Mouse (Mus musculus): ENCODE measurements at regions not wholly inside any gene's neighbourhood (a gene's known extent, or its start where the extent isn't known, plus 50 kb on each side); places are given as distances from the start of the nearest gene placed in this dataset.

GRCm38 (mm10) chr16:77889348-77889747 is 287.5 kb upstream of the Gm11146 start:
- TF ChIP-seq CTCF (IDR thresholded peaks at IDR 0.05; ENCODE audit: low read depth, low read length) (no peak), POLR2A (IDR thresholded peaks at IDR 0.05; ENCODE audit: extremely low read depth, insufficient read depth, low read length) (no peak)
